Mouse (Mus musculus) thymus, adult 2 months (tissue): ENCODE measurements around the gene Lrig3. TPM values are rescaled to one million over a fixed set of nuclear protein-coding genes. Genes with fewer than 3 reads are reported as not detected.

Source experiments
- DNase-seq: peaks from one replicate; pipeline ENCODE4 v3.0.0; 2021
- H3K27ac ChIP-seq: fragments of 200-500 bp; 2 replicates; pipeline ENCODE4 v1.5.1; 2012; ENCODE audit warnings: low read length, control low read depth; ENCODE audit not compliant: control insufficient read depth, insufficient read depth
- H3K27me3 ChIP-seq: fragments of 200-500 bp; 2 replicates; pipeline ENCODE4 v1.6.1; 2012; ENCODE audit warnings: mild to moderate bottlenecking, low read length, moderate library complexity, mixed read lengths; ENCODE audit not compliant: control insufficient read depth, insufficient read depth
- H3K36me3 ChIP-seq: fragments of 200-500 bp; 2 replicates; pipeline ENCODE4 v1.6.1; 2012; ENCODE audit warnings: mild to moderate bottlenecking, low read length, moderate library complexity; ENCODE audit not compliant: control insufficient read depth, insufficient read depth
- H3K4me1 ChIP-seq: fragments of 200-500 bp; replicated peaks from 2 replicates; pipeline ENCODE4 v1.6.1; 2012; ENCODE audit warnings: low read length; ENCODE audit not compliant: control insufficient read depth, insufficient read depth
- H3K4me3 ChIP-seq: fragments of 200-500 bp; 2 replicates; pipeline ENCODE4 v1.5.1; 2012; ENCODE audit warnings: mild to moderate bottlenecking, low read length, control low read depth, moderate library complexity; ENCODE audit not compliant: control insufficient read depth, insufficient read depth
- CTCF ChIP-seq: fragments of 200-500 bp; IDR thresholded peaks from 2 replicates; pipeline ENCODE4 v1.5.1; 2012; ENCODE audit warnings: mild to moderate bottlenecking, control low read depth, low read length, moderate library complexity, borderline replicate concordance; ENCODE audit not compliant: control insufficient read depth, poor library complexity, insufficient read depth; ENCODE audit errors: extremely low read depth
- POLR2A ChIP-seq: fragments of 200-500 bp; IDR thresholded peaks from 2 replicates; pipeline ENCODE4 v1.6.1; 2012; ENCODE audit warnings: mild to moderate bottlenecking, low read length, control low read depth, moderate library complexity; ENCODE audit not compliant: control insufficient read depth, poor library complexity, insufficient read depth; ENCODE audit errors: extremely low read depth
- WGBS: fragments of 180-500 bp; shearing (Covaris S2); methylation state at CpG from one replicate; pipeline ENCODE4 v1.1.7; 2018; 5-methylcytosine and 5-hydroxymethylcytosine counted together
- polyA plus RNA-seq: library from polyadenylated mRNA; depleted of rRNA; stranded (reverse); fragments of >200 nt; gene quantifications from 2 replicates; pipeline ENCODE4 v1.2.3, GENCODE M21; 2012

Gene Lrig3
- polyA plus RNA-seq, 1 experiment, result 2.2 TPM

DNA sequence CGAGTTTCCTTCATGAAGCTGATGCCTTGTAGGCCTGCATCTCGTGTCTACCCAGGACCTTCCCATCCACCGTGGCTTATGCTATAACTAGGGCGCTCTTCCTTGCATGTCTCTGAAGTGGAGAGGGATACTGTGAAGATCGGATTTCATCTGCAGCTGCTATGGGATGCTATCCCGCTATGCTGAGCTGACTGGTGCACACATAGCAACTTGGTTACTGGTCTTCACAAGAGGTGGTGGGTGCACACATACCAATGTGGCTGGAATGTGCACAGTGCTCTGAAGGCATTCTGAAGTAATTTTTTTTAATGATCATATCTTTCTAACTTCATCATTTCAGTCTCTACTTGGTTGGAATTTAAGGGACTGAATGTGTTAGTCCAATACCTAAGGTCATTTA is 49.7 kb downstream of the Lrig3 start:
- TF ChIP-seq POLR2A (no peak), CTCF (no peak)
- Histone ChIP-seq H3K4me1 (no peaks in the 10 kb centered on the region), H3K4me3 (no peak overlapping the region), H3K27ac (no peak overlapping the region), H3K36me3 (no peaks in the 10 kb centered on the region), H3K27me3 (no peaks in the 10 kb centered on the region)
- WGBS, result 94% methylated on average over 6 of the region's 6 CpGs
- DNase-seq, result no peak

DNA sequence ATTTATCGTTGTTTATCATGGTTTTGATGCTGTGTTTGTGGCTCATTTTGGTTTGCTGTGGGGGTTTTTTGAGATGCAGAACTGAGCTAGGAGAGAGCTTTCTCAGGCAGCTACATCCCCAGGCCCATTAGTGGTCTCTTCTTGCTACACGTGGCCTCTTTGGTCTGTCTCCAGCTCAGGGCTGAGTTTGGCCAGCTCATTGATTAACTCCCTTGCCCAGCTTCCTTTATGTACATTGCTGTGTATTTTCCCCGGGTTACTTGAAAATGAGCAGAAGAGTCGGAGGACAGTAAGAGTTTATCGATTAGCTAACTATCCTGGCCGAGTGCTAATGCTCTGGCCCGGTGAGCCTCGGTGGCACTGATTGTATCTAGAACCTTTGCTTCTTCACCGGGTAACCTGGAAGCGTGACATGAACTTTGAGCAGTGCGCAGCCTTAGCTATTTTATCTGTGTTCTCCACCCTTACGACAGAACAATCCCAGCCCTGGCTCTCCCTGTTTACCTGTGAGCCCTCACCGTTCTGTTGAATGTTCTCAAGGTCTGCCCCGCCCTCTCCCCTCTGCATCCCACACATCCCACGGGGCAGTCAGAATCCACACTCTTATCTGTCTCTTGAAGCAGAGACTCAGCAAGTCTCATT is 53.5 kb downstream of the Lrig3 start:
- TF ChIP-seq CTCF (no peak), POLR2A (no peak)
- Histone ChIP-seq H3K27ac (no peak overlapping the region), H3K4me1 (no peaks in the 10 kb centered on the region), H3K4me3 (no peak overlapping the region), H3K27me3 (no peaks in the 10 kb centered on the region), H3K36me3 (no peaks in the 10 kb centered on the region)
- DNase-seq, result no peak
- 91% methylated on average over 15 of the region's 15 CpGs for WGBS

DNA sequence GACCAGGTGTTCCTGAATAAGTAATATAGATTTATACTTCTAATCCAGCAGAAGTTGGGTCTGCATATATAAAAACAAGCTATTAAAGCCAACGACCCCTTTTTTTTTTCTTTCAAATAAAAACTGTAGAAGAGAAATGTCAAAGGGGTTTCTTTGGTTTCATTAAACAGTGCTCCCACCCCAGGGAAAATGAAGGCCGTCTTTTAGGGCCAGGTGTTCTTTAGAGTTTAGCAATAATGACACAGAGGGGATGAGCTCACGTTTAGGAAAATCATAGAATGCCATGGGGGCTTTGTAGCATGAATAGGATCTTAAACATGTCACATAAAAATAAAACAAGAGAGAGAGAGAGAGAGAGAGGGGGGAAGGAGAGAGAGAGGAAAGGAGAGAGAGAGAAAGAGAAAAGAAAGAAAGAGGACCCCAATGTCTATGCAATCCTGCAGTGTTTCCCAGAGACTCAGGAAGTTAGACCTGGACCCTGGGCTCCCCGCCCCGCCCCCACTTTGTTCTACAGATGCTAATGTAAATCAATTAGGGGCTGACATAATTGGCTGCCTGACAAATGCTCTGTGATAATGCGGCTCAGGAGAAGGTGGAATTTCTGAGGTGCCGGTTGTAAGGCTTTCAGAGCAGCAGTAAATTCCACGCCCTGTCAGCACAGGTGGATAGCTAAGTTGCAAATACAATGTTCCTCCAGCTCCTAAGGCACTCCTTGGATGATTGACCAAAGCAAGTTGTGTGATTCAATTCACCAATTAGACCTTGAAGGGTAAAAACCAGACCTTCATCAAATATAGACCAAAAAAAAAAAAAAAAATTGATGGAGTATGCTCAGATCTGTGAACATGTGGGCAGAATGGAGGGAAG is 62.8 kb downstream of the Lrig3 start:
- 55% methylated on average over 8 of the region's 8 CpGs for WGBS
- no peak for TF ChIP-seq POLR2A
- TF ChIP-seq CTCF, result no peak
- no peak for DNase-seq

GRCm38 (mm10) chr10:126029441-126030114 is 63.6 kb downstream of the Lrig3 start:
- TF ChIP-seq CTCF, result no peak
- TF ChIP-seq POLR2A, result no peak
- H3K27ac ChIP-seq, result no peak overlapping the region
- DNase-seq, result no peak
- 77% methylated on average over 7 of the region's 7 CpGs for WGBS
- H3K4me1 ChIP-seq, result no peaks in the 10 kb centered on the region
- no peaks in the 10 kb centered on the region for H3K36me3 ChIP-seq
- no peak overlapping the region for H3K4me3 ChIP-seq
- no peaks in the 10 kb centered on the region for H3K27me3 ChIP-seq

More for the DNA sequence above, 62.8 kb downstream of the Lrig3 start:
- Histone ChIP-seq H3K4me3 (no peak overlapping the region), H3K27me3 (no peaks in the 10 kb centered on the region), H3K36me3 (no peaks in the 10 kb centered on the region), H3K4me1 (no peaks in the 10 kb centered on the region), H3K27ac (no peak overlapping the region)

DNA sequence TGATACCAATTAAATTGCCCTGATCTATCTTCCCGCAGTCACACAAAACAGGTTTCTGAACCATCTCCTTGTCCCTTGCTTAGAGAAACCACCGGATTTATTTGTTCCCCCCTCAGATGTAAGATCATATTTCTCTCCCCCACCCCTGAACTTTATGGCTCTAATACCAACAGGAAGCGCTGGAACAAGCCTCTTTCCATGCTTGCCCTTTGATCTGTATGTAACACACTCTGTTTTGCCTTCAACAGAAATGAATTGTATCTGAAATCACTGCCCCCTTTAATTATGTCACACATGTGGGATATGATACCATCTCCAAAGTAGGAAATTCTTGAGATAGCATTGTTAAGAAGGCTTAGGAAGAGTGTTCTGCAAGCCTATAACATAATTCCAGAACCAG is 90.9 kb downstream of the Lrig3 start:
- Histone ChIP-seq H3K27me3 (no peaks in the 10 kb centered on the region), H3K36me3 (no peaks in the 10 kb centered on the region), H3K4me3 (no peak overlapping the region), H3K27ac (no peak overlapping the region), H3K4me1 (no peaks in the 10 kb centered on the region)
- no peak for DNase-seq
- WGBS, result 81% methylated on average over 3 of the region's 3 CpGs
- TF ChIP-seq POLR2A, result no peak
- TF ChIP-seq CTCF, result no peak

- 92% methylated on average over 4 of the region's 4 CpGs for WGBS
- Histone ChIP-seq H3K4me1 (no peaks in the 10 kb centered on the region), H3K4me3 (no peak overlapping the region), H3K27me3 (no peaks in the 10 kb centered on the region), H3K36me3 (no peaks in the 10 kb centered on the region), H3K27ac (no peak overlapping the region)
- DNase-seq, result no peak
- TF ChIP-seq POLR2A (no peak), CTCF (no peak)
Measured at GRCm38 (mm10) chr10:126062812-126063211, 96.8 kb downstream of the Lrig3 start.
